Mouse (Mus musculus) B cell, adult 2 months (primary cell): ENCODE measurements around the gene Arhgap4.

Experiments
- DNase-seq, 2 experiments: peaks; one replicate each; pipeline ENCODE4 v3.0.0; 2022

The Arhgap4 gene

GRCm38 (mm10) chrX:73914827-73915703, 6.6 kb downstream of the Arhgap4 start:
- peak; percentile 80 to 88 for DNase-seq

DNA sequence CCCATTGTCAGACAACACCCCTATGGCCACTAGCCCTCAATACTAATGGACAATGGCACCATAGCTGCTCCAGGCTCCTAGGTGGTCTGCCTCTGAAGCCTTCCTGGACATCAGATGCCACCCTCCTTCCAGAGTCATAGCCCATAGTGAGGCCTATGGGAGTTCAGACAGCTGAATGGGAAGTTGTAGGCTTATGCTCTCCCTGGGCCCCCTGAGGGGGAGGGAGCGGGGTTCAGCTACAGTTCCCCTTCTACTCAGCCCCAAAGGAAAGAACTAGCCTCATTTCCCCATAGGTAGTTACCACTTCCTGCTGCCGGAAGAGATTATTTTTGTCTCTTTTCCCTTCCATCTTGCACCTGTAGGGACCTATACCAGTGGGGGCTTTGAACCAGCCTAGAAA, 10.1 kb downstream of the Arhgap4 start:
- DNase-seq = peak; percentile 65 to 69

DNA sequence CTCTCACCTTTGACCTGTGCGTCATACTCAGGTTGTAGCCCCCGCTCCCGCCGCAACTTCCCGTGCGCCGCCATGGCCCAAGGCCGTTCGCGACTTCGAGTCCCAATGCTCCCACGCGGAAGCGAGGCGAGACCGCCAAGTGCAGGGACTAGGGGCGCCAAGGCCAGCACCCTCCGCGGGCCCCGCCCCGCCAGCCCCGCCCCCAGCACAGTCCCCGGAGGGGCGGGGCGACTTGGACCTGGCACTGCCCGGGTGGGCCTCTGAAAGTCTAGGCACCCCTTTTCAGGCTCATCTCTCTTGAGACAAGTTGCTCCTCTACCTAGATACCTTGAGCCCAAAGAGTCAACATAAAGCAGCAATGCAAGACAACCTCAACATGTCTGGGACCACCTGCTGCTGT, 10.5 kb downstream of the Arhgap4 start:
- peak; percentile 58 to 60 for DNase-seq

DNA sequence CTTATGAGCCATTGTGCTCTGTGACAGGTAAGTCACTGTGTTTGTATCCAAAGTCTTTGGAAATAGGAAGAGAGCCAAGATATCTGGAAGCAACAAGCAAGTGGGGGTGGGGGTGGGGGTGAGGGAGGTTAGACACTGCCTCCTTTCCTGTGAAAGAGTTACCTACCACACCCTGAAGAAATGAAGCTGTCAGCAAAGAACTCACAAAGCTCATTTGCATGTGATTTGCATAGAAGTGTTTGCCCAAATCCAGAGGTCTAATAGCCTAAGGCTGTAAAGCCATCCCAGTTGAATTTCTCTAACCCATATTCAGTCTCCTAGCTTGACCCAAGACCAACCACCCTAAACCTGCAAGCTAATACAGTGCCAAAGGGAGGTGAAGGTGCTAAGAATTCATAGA, 11.2 kb downstream of the Arhgap4 start:
- DNase-seq = peak; percentile 24 to 36

DNA sequence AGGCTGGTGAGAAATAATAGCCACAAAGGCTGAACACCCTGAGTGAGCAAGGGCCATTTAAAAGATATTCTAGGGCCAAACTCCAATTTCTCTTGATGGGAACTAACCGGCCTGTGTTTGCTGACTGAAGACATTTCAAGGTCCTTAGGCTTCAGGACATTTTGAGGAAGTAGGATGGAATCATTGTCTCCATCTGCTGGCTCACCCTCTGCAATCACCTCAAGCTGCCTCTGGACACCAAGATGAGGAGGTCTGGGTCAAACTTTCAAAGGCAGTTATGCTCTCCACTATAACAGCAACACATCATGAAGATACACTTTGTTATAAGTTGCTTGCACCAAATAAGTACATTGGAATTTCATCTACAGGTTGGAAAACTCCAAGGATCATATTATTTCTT, 11.6 kb downstream of the Arhgap4 start:
- DNase-seq = no peak

DNA sequence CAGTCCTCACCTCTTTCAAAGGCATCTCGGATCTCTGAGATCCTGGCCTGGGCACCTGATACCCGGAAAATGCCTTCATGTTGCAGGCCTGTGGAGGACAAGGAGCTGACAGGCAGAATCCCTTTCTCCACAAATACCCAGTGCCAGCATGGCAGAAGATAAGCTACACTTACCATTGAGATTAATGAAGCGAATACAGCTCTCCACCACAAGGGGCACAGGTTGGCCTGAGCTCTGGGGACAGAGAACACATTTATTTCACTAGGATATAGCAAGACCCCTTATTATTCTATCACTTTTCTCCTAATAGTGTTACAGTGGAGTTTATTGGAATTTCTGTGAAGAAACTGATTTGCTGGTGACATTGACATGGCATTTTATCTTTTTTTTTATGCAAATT, 23.7 kb downstream of the Arhgap4 start:
- DNase-seq = peak in 1 of 2 experiments; percentile 2

GRCm38 (mm10) chrX:73895719-73896118, 26.0 kb downstream of the Arhgap4 start, which contains the start of gene L1cam:
Gene L1cam (minus strand): TSS chrX:73896105.
- DNase-seq = peak; percentile 71 to 75

- no peak for DNase-seq
These were observed 28.8 kb downstream of the Arhgap4 start for GRCm38 (mm10) chrX:73892833-73893232.

- no peak for DNase-seq
These were observed 30.0 kb downstream of the Arhgap4 start, which contains the start of gene Avpr2 for GRCm38 (mm10) chrX:73891551-73892152. Gene Avpr2 (plus strand): TSS chrX:73892102.

GRCm38 (mm10) chrX:73881463-73881862, 40.2 kb downstream of the Arhgap4 start:
- no peak for DNase-seq

DNA sequence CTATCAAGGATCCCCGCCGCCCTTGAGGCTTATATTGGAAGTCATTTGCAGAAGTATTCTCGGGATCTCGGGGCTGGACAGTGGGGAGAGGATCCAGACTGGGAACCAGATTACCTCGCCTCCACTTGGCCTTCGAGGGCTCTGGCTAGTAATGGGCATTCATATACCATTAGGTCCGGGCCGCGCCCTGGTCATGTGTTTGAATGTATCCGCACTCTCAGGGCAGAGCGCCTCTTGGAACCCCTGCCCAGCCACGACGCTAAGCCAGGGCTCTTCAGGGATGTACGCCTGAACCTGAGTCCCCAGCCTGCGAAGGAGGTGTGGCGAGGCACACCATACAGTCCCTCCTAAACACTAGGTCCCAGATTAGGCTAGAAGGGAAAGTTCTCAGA, 40.6 kb downstream of the Arhgap4 start:
- DNase-seq = no peak

DNA sequence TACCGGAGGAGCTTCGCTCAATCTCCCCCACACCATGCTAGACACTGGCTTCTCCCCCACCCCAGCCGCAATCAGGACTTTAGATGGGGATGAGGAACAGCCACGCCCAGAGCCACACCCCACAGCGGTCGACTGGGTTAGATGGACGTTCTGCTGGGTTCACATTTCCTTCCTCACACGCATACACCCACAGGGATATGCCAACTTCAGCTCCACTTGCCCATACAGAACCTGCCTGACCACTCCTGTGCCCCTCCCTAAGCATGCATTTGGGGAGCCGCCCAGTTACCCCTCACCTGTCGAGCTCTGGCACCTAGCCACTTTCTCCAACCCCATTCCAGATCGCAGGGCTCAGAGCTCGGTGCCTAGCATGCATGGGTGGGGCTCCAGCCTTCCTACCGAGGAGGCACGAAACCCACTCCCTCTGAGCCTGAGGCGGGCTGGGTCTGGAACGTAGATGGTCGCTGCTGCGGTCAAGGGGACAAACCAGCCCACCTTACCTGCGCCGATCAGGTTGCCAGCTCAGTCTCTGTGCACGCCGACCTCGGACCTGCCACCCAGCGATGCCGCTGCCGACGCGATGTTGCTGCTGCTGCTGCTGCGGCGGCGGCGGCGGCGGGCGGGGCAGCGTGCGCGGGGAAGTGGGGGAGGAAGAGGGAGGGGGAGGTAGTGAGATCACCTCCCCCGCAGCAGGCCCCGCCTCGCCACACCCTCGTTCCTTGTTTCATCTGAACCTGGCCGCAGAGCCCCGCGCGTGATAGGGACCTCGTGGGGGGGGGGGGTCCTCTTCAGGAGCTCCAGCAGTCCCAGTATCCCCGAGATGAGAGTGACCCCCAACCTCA, 41.3 kb downstream of the Arhgap4 start:
- DNase-seq = peak; percentile 70 to 76

DNA sequence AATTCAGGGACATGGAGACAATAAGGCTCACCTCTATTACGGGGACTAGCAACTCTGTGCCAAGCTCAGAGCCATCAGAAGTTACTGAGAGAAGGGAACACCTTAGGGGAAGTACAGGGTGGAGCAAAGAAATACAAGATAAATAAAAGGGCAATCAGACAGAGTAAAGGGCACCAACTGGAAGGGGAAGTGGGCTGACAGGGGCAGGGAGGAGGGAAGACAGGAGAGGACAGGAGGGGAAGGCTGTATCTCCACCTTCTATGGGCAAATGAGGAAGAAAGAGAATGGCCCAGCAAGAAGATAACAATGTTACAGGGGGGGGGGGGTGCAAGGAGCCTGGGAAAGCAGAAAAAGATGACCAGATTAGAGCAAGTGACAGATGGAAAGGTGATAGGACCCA, 44.7 kb downstream of the Arhgap4 start:
- DNase-seq = no peak

DNA sequence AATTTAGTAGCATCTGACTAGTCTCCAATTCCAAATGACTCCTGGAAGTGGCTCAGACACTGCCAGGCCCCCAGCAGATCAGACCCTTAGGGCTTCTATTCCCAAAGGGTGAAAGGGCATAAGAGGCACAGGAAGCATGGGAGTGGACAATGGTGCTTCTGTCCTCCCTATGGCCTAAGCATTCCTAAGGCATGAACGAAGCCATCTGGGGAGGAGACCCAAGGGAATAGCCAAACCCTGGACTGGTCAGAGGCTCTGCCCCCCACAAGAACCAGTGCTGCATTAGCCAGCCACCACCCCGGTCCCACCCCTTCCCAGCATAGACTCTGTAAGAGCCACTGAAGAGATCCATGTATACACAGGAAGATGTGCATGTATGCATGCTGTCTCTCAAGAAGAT, 45.8 kb downstream of the Arhgap4 start:
- no peak for DNase-seq

DNA sequence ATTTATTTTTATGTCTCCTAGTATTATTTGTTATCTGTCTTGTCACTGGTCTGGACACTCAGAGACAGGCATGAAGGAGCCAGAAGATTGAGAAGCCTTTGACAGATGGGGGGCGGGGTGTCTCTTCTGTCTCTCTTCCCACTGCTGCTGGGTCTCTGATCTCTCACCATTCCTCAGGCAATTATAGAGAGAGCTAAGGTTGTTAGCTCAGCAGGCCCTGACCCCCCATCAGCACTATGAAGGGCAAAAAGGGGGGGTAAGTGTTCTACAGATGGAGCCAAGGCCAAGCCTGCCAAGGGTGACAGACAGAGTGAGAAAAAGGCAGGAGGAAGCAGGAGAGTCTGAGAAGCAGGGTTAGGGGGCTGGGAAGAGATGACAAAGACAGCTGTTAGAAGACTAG, 49.7 kb downstream of the Arhgap4 start:
- DNase-seq = no peak

DNA sequence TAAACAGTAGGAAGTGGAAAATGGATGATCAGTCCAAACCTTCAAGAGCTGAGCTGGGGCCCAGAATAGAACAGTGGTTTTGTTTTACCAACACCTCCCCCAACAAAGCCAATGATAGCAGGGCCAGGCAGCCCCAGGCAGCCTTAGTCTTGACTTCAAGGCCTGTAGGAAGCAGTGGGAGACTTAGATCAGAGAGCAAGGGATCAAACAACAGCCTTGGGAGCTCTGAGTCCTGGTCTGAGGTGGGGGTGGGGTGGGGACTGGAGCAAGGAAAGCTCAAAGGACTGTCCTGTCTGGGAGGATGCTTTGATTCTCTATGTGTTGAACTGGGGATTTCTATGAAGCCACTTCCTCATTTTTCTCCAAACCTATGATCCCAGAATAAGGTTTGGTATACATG, 50.2 kb downstream of the Arhgap4 start:
- DNase-seq = no peak

DNA sequence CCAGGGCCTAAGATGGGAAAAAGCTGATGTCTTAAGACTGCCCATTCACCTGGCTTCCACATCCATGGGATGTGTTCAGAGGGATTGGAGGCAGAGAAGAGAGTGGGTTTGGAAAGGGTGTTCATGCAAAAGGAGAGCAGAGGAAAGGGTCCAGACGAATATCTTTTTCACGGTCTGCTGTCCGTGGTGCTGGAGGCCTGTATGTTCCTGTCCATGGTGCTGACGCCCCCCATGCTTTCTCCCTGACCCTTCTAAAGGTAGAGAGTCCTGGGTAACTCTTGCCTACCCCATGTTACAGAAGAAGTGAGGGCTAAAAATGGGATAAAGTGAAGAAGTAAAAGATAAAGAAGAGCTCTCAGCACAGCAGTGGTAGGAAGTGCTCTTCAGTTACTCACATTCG, 52.3 kb downstream of the Arhgap4 start:
- DNase-seq = peak; percentile 19 to 38

DNA sequence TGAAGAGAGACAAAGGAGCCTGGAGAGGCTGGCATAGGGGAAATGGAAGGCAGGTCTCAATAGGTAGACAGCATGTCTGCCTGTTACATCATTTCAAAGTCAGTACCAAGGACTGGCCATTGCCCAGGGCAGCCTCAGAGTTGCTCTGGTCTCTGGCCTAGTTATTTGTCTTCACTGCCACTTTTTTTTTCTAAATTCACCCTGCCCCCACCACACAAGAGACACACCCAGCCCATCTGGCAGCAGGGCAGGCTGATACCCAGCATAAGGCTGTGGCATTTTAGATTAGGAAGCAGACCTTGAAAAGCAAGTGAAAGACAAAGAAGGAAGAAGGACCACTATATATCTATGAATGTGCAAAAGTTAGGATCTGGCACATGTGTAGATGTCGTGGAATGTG, 53.8 kb downstream of the Arhgap4 start:
- no peak for DNase-seq

GRCm38 (mm10) chrX:73867256-73867655, 54.4 kb downstream of the Arhgap4 start:
- DNase-seq = no peak

GRCm38 (mm10) chrX:73864692-73865091, 57.0 kb downstream of the Arhgap4 start:
- DNase-seq = no peak

GRCm38 (mm10) chrX:73855087-73855408, 66.6 kb downstream of the Arhgap4 start:
- DNase-seq = no peak

- DNase-seq = no peak
These were observed 67.2 kb downstream of the Arhgap4 start for GRCm38 (mm10) chrX:73854326-73855086.
